Mouse (Mus musculus) spleen, adult 2 months (tissue): ENCODE results near the gene Gm14569.

Experiments
- CTCF ChIP-seq: fragments of 200-500 bp; IDR thresholded peaks from 2 replicates; pipeline ENCODE4 v1.5.1; 2011; ENCODE audit warnings: mild to moderate bottlenecking, inconsistent platforms; ENCODE audit not compliant: insufficient read depth, insufficient read length, insufficient replicate concordance; ENCODE audit errors: extremely low read depth
- POLR2A ChIP-seq: fragments of 200-500 bp; IDR thresholded peaks from 2 replicates; pipeline ENCODE4 v1.6.1; 2011; ENCODE audit warnings: low read depth, low read length, inconsistent platforms

- TF ChIP-seq CTCF, result no peak
- no peak for TF ChIP-seq POLR2A
Observed at GRCm38 (mm10) chrX:36533744-36534143, 42.1 kb upstream of the Gm14569 start.
